Mouse (Mus musculus): ENCODE data around the gene Slc16a5. TPM values are rescaled to one million over a fixed set of nuclear protein-coding genes. Genes with fewer than 3 reads are reported as not detected.

The Slc16a5 gene
- under 1 TPM; 0.12 to 0.76 TPM for polyA plus RNA-seq (2012; fragmentation: generic; extraction: Trizol)

GRCm38 (mm10) chr11:115462243-115462891 is at the start of gene Slc16a5:
Gene Slc16a5, plus strand, starts transcription at chr11:115462474.

GRCm38 (mm10) chr11:115419531-115420237 is 42.6 kb upstream of the Slc16a5 start, which contains the start of the genes Atp5h and Kctd2:
Gene Atp5h, minus strand, starts transcription at chr11:115419962.
Gene Kctd2, plus strand, starts transcription at chr11:115420128.

GRCm38 (mm10) chr11:115439906-115440595 is 22.2 kb upstream of the Slc16a5 start, which contains the start of gene Trim80:
Gene Trim80, plus strand, starts transcription at chr11:115440545.

GRCm38 (mm10) chr11:115475025-115475757 is 12.9 kb downstream of the Slc16a5 start, which contains the start of gene Armc7:
Gene Armc7, plus strand, starts transcription at chr11:115475667.

GRCm38 (mm10) chr11:115491356-115492083 is 29.2 kb downstream of the Slc16a5 start, which contains the start of gene Nt5c:
Gene Nt5c, minus strand, starts transcription at chr11:115491862.

GRCm38 (mm10) chr11:115514238-115514663 is 52.0 kb downstream of the Slc16a5 start, which contains the start of gene Jpt1:
Gene Jpt1, minus strand, starts transcription at chr11:115514387.

Other genes with a start within 250 kb of the Slc16a5 start
- gene Grin2c, start 195.2 kb upstream of the Slc16a5 start, polyA plus RNA-seq (2012; fragmentation: generic; extraction: Trizol): not detected
- 10 to 100 TPM; 15.6 to 23.1 TPM for gene Fdxr, start 185.4 kb upstream of the Slc16a5 start, polyA plus RNA-seq (2012; fragmentation: generic; extraction: Trizol)
- gene Fads6, start 164.8 kb upstream of the Slc16a5 start, polyA plus RNA-seq (2012; fragmentation: generic; extraction: Trizol): under 1 TPM in 1 of 2 experiments, not detected in 1; 0.05 TPM
- under 1 TPM in 1 of 2 experiments, not detected in 1; 0.06 TPM for gene Otop2, start 155.3 kb upstream of the Slc16a5 start, polyA plus RNA-seq (2012; fragmentation: generic; extraction: Trizol)
- gene Ush1g, start 140.4 kb upstream of the Slc16a5 start, polyA plus RNA-seq (2012; fragmentation: generic; extraction: Trizol): under 1 TPM; 0.11 to 0.34 TPM
- gene Otop3, start 127.7 kb upstream of the Slc16a5 start, polyA plus RNA-seq (2012; fragmentation: generic; extraction: Trizol): not detected
- 1 to 10 TPM; 1.9 to 7.6 TPM for gene Hid1, start 94.7 kb upstream of the Slc16a5 start, polyA plus RNA-seq (2012; fragmentation: generic; extraction: Trizol)
- gene Cdr2l, start 80.6 kb upstream of the Slc16a5 start, polyA plus RNA-seq (2012; fragmentation: generic; extraction: Trizol): 10 to 100 TPM in 1 of 2 experiments, 1 to 10 TPM in 1; 6.5 to 16.4 TPM
- gene Mrpl58, start 58.7 kb upstream of the Slc16a5 start, polyA plus RNA-seq (2012; fragmentation: generic; extraction: Trizol): 100 to 1,000 TPM; 204 to 411 TPM
- 100 to 1,000 TPM; 816 to 966 TPM for gene Atp5h, start 42.5 kb upstream of the Slc16a5 start, polyA plus RNA-seq (2012; fragmentation: generic; extraction: Trizol)
- 10 to 100 TPM; 24.1 to 58.3 TPM for gene Kctd2, start 42.3 kb upstream of the Slc16a5 start, polyA plus RNA-seq (2012; fragmentation: generic; extraction: Trizol)
- not detected for gene Trim80, start 21.9 kb upstream of the Slc16a5 start, polyA plus RNA-seq (2012; fragmentation: generic; extraction: Trizol)
- 10 to 100 TPM in 1 of 2 experiments, 1 to 10 TPM in 1; 3.4 to 13.7 TPM for gene Armc7, start 13.2 kb downstream of the Slc16a5 start, polyA plus RNA-seq (2012; fragmentation: generic; extraction: Trizol)
- 100 to 1,000 TPM; 130 to 206 TPM for gene Nt5c, start 29.4 kb downstream of the Slc16a5 start, polyA plus RNA-seq (2012; fragmentation: generic; extraction: Trizol)
- gene Jpt1, start 51.9 kb downstream of the Slc16a5 start, polyA plus RNA-seq (2012; fragmentation: generic; extraction: Trizol): 100 to 1,000 TPM; 321 to 516 TPM
- 100 to 1,000 TPM; 150 to 340 TPM for gene Sumo2, start 73.8 kb downstream of the Slc16a5 start, polyA plus RNA-seq (2012; fragmentation: generic; extraction: Trizol)
- 100 to 1,000 TPM in 1 of 2 experiments, 10 to 100 TPM in 1; 90.3 to 107 TPM for gene Nup85, start 102.0 kb downstream of the Slc16a5 start, polyA plus RNA-seq (2012; fragmentation: generic; extraction: Trizol)
- gene Mrps7, start 141.5 kb downstream of the Slc16a5 start, polyA plus RNA-seq (2012; fragmentation: generic; extraction: Trizol): 100 to 1,000 TPM in 1 of 2 experiments, 10 to 100 TPM in 1; 71.5 to 141 TPM
- 10 to 100 TPM in 1 of 2 experiments, 1 to 10 TPM in 1; 6.0 to 15.0 TPM for gene Gga3, start 141.6 kb downstream of the Slc16a5 start, polyA plus RNA-seq (2012; fragmentation: generic; extraction: Trizol)
- 10 to 100 TPM; 13.3 to 37.6 TPM for gene Mif4gd, start 150.5 kb downstream of the Slc16a5 start, polyA plus RNA-seq (2012; fragmentation: generic; extraction: Trizol)
- gene Slc25a19, start 165.8 kb downstream of the Slc16a5 start, polyA plus RNA-seq (2012; fragmentation: generic; extraction: Trizol): 10 to 100 TPM; 13.5 to 18.8 TPM
- gene Grb2, start 246.1 kb downstream of the Slc16a5 start, polyA plus RNA-seq (2012; fragmentation: generic; extraction: Trizol): 10 to 100 TPM; 26.7 to 56.0 TPM

Data from C3H10T1/2 (cell line).